Mouse (Mus musculus) midbrain, embryonic 10.5 days (tissue): Measurements from ENCODE around the gene Rpl3l. TPM values are rescaled to one million over a fixed set of nuclear protein-coding genes. Genes with fewer than 3 reads are reported as not detected.

Experiments
- DNase-seq: peaks from one replicate; pipeline ENCODE4 v3.0.0-alpha.2; 2017; ENCODE audit warnings: low spot score
- H3K27ac ChIP-seq: fragments of 300-500 bp; sonication (generic); replicated peaks from 2 replicates; pipeline ENCODE4 v1.5.1; 2016; ENCODE audit warnings: mild to moderate bottlenecking
- H3K27me3 ChIP-seq: fragments of 300-500 bp; sonication (generic); 2 replicates; pipeline ENCODE4 v1.6.1; 2016; ENCODE audit warnings: low read depth, mild to moderate bottlenecking; ENCODE audit not compliant: poor library complexity, severe bottlenecking
- H3K36me3 ChIP-seq: fragments of 300-500 bp; sonication (generic); 2 replicates; pipeline ENCODE4 v1.6.1; 2016; ENCODE audit warnings: mild to moderate bottlenecking, moderate library complexity
- H3K4me1 ChIP-seq: fragments of 300-500 bp; sonication (generic); 2 replicates; pipeline ENCODE4 v1.6.1; 2016
- H3K4me3 ChIP-seq: fragments of 300-500 bp; sonication (generic); 2 replicates; pipeline ENCODE4 v1.5.1; 2016; ENCODE audit warnings: mild to moderate bottlenecking, moderate library complexity
- H3K9me3 ChIP-seq: fragments of 300-500 bp; sonication (generic); replicated peaks from 2 replicates; pipeline ENCODE4 v1.6.1; 2016; ENCODE audit warnings: mild to moderate bottlenecking
- WGBS: fragments of 180-500 bp; shearing (Covaris S2); methylation state at CpG from one replicate; pipeline ENCODE4 v1.1.7; 2016; 5-methylcytosine and 5-hydroxymethylcytosine counted together
- polyA plus RNA-seq: library from polyadenylated mRNA; unstranded; fragments of >200 nt; fragmentation: Nextera tagmentation; extraction: Ambion mirVana; gene quantifications from 2 replicates; pipeline ENCODE4 v1.2.1, GENCODE M21; 2016

Gene Rpl3l
- polyA plus RNA-seq, 1 experiment from 2014 or later, result not detected

DNA sequence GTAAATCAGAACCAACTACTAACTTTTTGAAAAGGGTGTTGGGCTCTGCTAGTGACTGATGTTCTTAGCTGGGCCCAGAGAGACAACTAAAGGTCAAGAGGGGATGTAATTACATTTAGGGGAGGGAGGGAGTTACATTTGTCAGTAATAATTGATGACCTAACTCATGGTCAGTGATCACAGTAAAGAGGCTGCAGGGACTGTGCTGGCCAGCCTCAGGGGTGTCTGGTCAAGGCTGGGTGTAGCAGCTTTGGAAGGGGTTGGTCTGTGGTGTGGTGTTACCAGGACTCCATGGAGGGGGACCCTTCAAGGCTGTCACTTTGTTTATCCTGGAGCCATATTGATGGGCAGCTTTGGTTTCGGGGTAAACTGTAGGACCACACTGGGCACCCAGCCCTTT lies 29.8 kb downstream of the Rpl3l start:
- Histone ChIP-seq H3K27me3 (peaks cover 61% of the 10 kb centered on the region), H3K4me3 (no peak overlapping the region), H3K9me3 (no peaks in the 10 kb centered on the region), H3K36me3 (no peaks in the 10 kb centered on the region), H3K4me1 (peaks cover 17% of the 10 kb centered on the region), H3K27ac (no peak overlapping the region)
- DNase-seq, result no peak
- 95% methylated on average over 1 of the region's 1 CpGs for WGBS

DNA sequence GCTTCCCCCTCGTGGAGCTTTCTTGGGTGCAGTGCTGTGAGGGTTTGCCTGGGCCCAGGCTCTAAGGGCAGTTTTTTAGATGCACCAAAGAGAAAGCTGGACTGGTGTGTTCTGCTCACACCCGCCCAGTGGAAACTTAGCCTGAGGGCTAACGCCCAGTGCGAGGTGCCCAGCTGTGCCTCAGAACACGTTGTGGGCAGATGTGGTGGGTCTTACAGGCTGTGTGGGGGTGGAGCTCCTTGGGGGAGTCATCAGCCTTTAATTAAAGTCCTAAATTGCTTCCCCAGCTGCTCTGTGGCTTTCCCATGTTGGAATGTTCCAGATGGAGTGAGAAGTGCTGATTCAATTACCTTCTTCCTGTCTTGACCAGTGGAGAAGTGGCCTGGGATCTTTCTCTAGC lies 33.5 kb downstream of the Rpl3l start:
- no peaks in the 10 kb centered on the region for H3K9me3 ChIP-seq
- peaks cover 15% of the 10 kb centered on the region; the same call in 1 of the 2 replicates for H3K4me1 ChIP-seq
- H3K4me3 ChIP-seq, result no peak overlapping the region
- DNase-seq, result no peak
- H3K27ac ChIP-seq, result no peak overlapping the region
- H3K36me3 ChIP-seq, result no peaks in the 10 kb centered on the region
- 64% methylated on average over 5 of the region's 5 CpGs for WGBS
- peaks cover 24% of the 10 kb centered on the region for H3K27me3 ChIP-seq

DNA sequence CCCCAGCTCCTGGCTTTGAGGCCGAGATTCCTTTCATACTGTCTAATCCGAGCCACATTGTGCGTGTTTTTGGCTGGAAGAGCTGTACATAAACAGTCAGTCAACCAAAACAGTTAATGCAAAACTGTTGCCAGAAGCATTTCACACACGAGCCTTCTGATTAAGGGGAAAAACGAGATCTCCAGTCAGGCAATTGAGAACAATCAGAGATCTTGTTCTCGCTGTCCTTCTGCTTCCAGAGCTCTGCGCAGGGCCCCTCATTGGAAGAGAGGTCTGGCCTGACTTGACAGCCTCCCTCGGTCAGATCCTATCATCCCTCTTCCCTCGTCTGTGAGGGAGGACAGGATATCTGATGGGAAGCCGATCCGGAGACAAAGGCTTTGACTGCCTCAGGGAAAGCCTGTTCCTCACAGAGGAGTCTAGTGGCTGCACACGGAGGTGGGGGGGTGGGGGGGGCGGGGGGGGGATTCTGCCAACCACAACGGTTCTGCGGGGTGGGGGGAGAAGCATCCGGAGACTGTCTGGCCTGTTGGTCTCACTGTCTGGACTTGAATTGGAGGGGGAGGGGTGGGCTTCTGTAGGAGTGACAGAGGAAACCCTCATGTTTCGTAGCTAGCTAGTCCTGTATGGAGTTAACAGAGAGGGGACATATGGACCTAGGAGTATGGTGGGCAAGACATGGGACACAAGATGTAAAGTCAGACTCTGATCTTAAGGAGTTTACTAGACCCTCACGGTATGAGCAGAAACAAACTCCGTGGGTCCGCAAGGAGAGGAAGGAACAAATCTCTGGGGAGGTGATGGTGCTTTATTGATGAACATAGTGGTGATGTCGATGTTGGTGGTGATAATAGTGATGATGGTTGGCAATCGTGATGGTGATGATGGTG lies 37.6 kb downstream of the Rpl3l start:
- no peaks in the 10 kb centered on the region for H3K36me3 ChIP-seq
- DNase-seq, result no peak
- peaks cover 4% of the 10 kb centered on the region; the same call in 1 of the 2 replicates for H3K27me3 ChIP-seq
- no peak overlapping the region for H3K27ac ChIP-seq
- peaks cover 22% of the 10 kb centered on the region; the same call in 1 of the 2 replicates for H3K4me1 ChIP-seq
- H3K9me3 ChIP-seq, result no peaks in the 10 kb centered on the region
- 61% methylated on average over 22 of the region's 22 CpGs for WGBS
- no peak overlapping the region for H3K4me3 ChIP-seq

DNA sequence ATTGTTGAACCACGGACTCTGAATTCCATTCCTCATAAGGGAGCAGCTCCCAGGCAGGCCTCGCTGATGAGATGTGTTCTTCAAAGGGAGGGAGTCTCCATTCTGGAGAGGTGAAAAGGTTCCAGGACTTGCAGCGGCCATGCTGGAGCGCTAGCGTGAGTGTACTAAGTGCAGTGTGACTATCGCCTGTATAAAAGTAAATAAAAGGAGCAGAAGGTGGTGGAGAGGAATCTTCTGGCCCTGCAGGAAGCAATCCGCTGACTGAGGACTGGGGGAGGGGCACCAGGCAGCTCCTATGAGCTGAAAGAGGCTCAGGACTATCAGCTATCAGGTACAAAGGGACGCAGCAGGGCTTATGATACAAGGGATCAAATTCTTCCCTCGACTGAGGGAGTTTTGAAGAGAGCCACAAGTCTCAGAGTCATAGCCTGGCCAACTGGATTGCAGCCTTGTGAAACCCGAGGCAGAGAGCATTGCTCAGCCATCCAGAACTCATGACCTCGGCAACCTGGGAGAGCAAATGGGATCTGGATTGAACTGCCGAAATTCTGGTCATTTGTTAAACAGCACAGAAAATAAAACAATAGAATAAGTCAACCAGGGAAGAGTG lies 38.8 kb downstream of the Rpl3l start:
- Histone ChIP-seq H3K27ac (no peak overlapping the region), H3K27me3 (peaks cover 4% of the 10 kb centered on the region; the same call in 1 of the 2 replicates), H3K9me3 (no peaks in the 10 kb centered on the region), H3K4me3 (no peak overlapping the region), H3K36me3 (no peaks in the 10 kb centered on the region), H3K4me1 (peaks cover 22% of the 10 kb centered on the region; the same call in 1 of the 2 replicates)
- WGBS, result 25% methylated on average over 12 of the region's 12 CpGs
- DNase-seq, result no peak

DNA sequence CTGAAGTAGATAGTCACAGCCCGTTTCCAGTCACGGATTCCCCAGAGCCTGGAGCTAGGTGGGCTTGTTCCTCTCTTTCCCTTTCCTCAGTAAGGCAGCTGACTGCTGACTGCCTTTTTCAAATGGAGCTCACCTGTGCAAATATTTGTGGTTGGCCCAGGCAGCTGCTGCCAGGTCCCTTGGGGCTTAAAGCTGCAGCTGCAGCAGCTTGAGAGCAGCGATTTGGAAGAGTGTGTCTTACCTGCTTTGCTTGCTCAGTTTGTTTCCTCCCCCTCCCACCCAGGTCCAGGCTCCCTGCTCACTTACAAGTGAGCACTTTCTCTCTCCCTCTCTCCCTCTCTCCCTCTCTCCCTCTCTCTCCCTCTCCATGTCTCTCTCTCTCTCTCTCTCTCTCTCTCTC lies 41.5 kb downstream of the Rpl3l start:
- Histone ChIP-seq H3K4me1 (peaks cover 22% of the 10 kb centered on the region; the same call in 1 of the 2 replicates), H3K36me3 (no peaks in the 10 kb centered on the region), H3K9me3 (peaks cover 6% of the 10 kb centered on the region; the same call in 1 of the 2 replicates), H3K27me3 (peaks cover 4% of the 10 kb centered on the region; the same call in 1 of the 2 replicates), H3K27ac (no peak overlapping the region), H3K4me3 (no peak overlapping the region)
- DNase-seq, result no peak
- WGBS, result 47% methylated on average over 3 of the region's 3 CpGs

DNA sequence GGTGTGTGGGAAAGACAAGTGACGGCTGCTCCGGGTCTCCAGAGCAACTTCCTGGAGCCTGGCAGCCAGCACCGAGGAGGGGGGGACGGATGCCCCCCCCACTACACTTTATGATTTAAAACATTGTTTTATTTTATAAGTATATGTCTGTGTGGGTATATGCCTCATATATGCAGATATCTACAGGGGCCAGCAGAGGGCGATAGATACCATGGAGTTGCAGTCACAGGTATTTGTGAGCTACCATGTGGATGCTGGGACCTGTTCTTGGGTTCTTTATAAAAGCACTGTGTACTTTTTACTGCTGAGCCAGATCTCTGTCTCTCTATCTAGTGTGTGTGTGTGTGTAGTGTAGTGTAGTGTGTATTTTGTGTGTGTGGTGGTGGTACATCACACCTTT lies 45.6 kb downstream of the Rpl3l start:
- H3K27ac ChIP-seq, result no peak overlapping the region
- H3K36me3 ChIP-seq, result no peaks in the 10 kb centered on the region
- H3K4me1 ChIP-seq, result 0 out of 2 replicates have a peak, but pooled peaks cover 2% of the 10 kb centered on the region
- 83% methylated on average over 5 of the region's 5 CpGs for WGBS
- DNase-seq, result no peak
- peaks cover 6% of the 10 kb centered on the region; the same call in 1 of the 2 replicates for H3K9me3 ChIP-seq
- 0 out of 2 replicates have a peak, but pooled peaks cover 4% of the 10 kb centered on the region for H3K27me3 ChIP-seq
- no peak overlapping the region for H3K4me3 ChIP-seq

DNA sequence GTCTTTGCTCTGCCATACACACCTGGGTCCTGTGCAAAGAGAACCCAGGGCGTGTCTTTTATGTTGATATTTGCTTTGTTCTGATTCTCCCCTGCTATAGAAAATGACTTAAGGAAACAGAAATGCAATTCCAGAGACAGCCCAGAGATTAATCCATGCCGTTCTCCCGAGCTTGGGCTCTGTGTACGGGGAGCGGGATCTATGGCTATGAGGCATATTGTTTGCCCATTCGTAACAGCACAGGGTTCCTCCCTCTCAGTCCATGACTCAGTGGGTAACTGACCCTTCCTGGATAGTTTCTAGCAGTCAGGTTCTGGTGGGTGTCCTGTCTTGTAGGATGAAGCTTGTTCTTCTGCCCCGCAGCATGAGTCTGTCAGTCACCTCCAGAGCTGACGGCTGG lies 47.6 kb downstream of the Rpl3l start:
- WGBS, result 84% methylated on average over 8 of the region's 8 CpGs

DNA sequence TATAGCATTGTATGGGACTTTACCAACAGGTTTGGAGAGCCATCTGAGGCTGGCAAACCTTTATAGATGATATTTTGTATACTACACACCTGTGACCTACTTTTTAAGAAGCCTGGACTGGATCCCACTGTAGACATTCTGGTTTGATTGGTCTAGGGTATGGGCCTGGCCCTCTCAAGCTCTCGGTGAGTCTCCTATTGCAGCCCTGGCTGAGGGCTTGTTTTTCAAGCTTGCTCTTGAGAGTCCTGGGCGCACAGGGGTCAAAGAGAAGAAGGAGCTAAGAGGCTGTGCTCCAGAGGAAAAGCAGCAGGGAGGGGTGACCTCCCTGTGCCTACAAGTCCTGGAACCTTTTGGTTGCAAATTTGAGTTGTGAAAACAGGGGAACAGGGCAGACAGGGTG lies 49.5 kb downstream of the Rpl3l start:
- 83% methylated on average over 2 of the region's 2 CpGs for WGBS
- Histone ChIP-seq H3K4me3 (no peak overlapping the region), H3K27ac (no peak overlapping the region), H3K9me3 (peaks cover 6% of the 10 kb centered on the region; the same call in 1 of the 2 replicates), H3K36me3 (no peaks in the 10 kb centered on the region), H3K4me1 (no peaks in the 10 kb centered on the region), H3K27me3 (no peaks in the 10 kb centered on the region)
- no peak for DNase-seq

More for the DNA sequence above, 47.6 kb downstream of the Rpl3l start:
- no peak overlapping the region for H3K4me3 ChIP-seq
- no peaks in the 10 kb centered on the region for H3K36me3 ChIP-seq
- H3K4me1 ChIP-seq, result no peaks in the 10 kb centered on the region
- no peaks in the 10 kb centered on the region for H3K27me3 ChIP-seq
- no peak overlapping the region for H3K27ac ChIP-seq
- H3K9me3 ChIP-seq, result peaks cover 6% of the 10 kb centered on the region; the same call in 1 of the 2 replicates
- DNase-seq, result no peak

DNA sequence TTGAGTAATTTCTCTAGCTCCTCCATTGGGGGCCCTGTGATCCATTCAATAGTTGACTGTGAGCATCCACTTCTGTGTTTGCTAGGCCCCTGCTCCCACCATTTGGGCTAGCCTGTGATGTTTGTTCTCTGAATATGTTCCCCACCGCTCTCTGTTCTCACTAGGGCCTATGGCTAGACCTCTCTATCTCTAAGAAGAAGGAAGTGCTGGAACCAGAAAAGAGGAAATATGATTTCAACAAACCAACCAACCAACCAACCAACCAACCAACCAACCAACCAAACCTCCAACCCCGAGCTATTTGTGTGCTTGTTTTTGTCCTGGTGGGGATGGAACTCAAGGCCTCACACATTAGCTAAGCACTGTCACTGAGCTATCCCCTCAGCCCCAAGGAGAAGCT lies 53.2 kb downstream of the Rpl3l start:
- Histone ChIP-seq H3K4me3 (no peak overlapping the region), H3K27ac (no peak overlapping the region), H3K36me3 (no peaks in the 10 kb centered on the region), H3K9me3 (no peaks in the 10 kb centered on the region), H3K27me3 (no peaks in the 10 kb centered on the region), H3K4me1 (no peaks in the 10 kb centered on the region)
- no peak for DNase-seq
- WGBS, result 88% methylated on average over 2 of the region's 2 CpGs

Other genes starting within 250 kb of the Rpl3l start
- gene Mlst8, start 248.7 kb upstream of the Rpl3l start, polyA plus RNA-seq, result 40.2 and 40.9 TPM in 2 replicates
- gene Caskin1, start 239.2 kb upstream of the Rpl3l start, polyA plus RNA-seq, result 6.7 and 8.5 TPM in 2 replicates
- 106 and 110 TPM in 2 replicates for gene Traf7, start 199.9 kb upstream of the Rpl3l start, polyA plus RNA-seq
- 2.1 and 2.9 TPM in 2 replicates for gene Rab26, start 193.6 kb upstream of the Rpl3l start, polyA plus RNA-seq
- gene Pkd1, start 178.0 kb upstream of the Rpl3l start, polyA plus RNA-seq, result 14.7 and 18.5 TPM in 2 replicates
- gene Tsc2, start 95.2 kb upstream of the Rpl3l start, polyA plus RNA-seq, result 62.7 and 79.2 TPM in 2 replicates
- 25.2 and 25.3 TPM in 2 replicates for gene Nthl1, start 95.1 kb upstream of the Rpl3l start, polyA plus RNA-seq
- 30.2 and 33.2 TPM in 2 replicates for gene Slc9a3r2, start 77.5 kb upstream of the Rpl3l start, polyA plus RNA-seq
- gene Npw, start 69.4 kb upstream of the Rpl3l start, polyA plus RNA-seq, result not detected in 2 replicates
- gene Zfp598, start 58.1 kb upstream of the Rpl3l start, polyA plus RNA-seq, result 21.7 and 24.3 TPM in 2 replicates
- 10.3 and 16.1 TPM in 2 replicates for gene Syngr3, start 37.9 kb upstream of the Rpl3l start, polyA plus RNA-seq
- gene Gfer, start 31.7 kb upstream of the Rpl3l start, polyA plus RNA-seq, result 52.3 and 58.5 TPM in 2 replicates
- 1.0 and 1.5 TPM in 2 replicates for gene Noxo1, start 31.6 kb upstream of the Rpl3l start, polyA plus RNA-seq
- gene Tbl3, start 20.2 kb upstream of the Rpl3l start, polyA plus RNA-seq, result 141 and 144 TPM in 2 replicates
- 0.26 and 0.51 TPM in 2 replicates for gene Rnf151, start 9.8 kb upstream of the Rpl3l start, polyA plus RNA-seq
- 1,457 and 1,841 TPM in 2 replicates for gene Rps2, start 9.7 kb upstream of the Rpl3l start, polyA plus RNA-seq
- 206 and 214 TPM in 2 replicates for gene Ndufb10, start 3.3 kb upstream of the Rpl3l start, polyA plus RNA-seq
- gene Msrb1, start 8.8 kb downstream of the Rpl3l start, polyA plus RNA-seq, result 19.2 and 20.5 TPM in 2 replicates
- 0.43 and 0.51 TPM in 2 replicates for gene Hs3st6, start 25.2 kb downstream of the Rpl3l start, polyA plus RNA-seq
- gene Meiob, start 76.5 kb downstream of the Rpl3l start, polyA plus RNA-seq, result 0.06 TPM in 1 of 2 replicates, not detected in the other
- gene Hagh, start 112.3 kb downstream of the Rpl3l start, polyA plus RNA-seq, result 28.5 and 29.3 TPM in 2 replicates
- 18.4 and 19.6 TPM in 2 replicates for gene Fahd1, start 122.5 kb downstream of the Rpl3l start, polyA plus RNA-seq
- gene Igfals, start 138.2 kb downstream of the Rpl3l start, polyA plus RNA-seq, result 0.31 TPM in 1 of 2 replicates, not detected in the other
- gene Nubp2, start 158.5 kb downstream of the Rpl3l start, polyA plus RNA-seq, result 85.5 and 87.0 TPM in 2 replicates
- 46.6 and 50.4 TPM in 2 replicates for gene Spsb3, start 158.8 kb downstream of the Rpl3l start, polyA plus RNA-seq
- gene Eme2, start 167.3 kb downstream of the Rpl3l start, polyA plus RNA-seq, result 28.9 and 33.9 TPM in 2 replicates
- 94.7 and 98.1 TPM in 2 replicates for gene Mrps34, start 167.3 kb downstream of the Rpl3l start, polyA plus RNA-seq
- gene Nme3, start 168.7 kb downstream of the Rpl3l start, polyA plus RNA-seq, result 46.2 and 47.0 TPM in 2 replicates
- gene Mapk8ip3, start 209.2 kb downstream of the Rpl3l start, polyA plus RNA-seq, result 40.1 and 53.9 TPM in 2 replicates
- 442 and 466 TPM in 2 replicates for gene Jpt2, start 232.9 kb downstream of the Rpl3l start, polyA plus RNA-seq